Mouse (Mus musculus) skeletal muscle tissue, adult 2 months (tissue): ENCODE data around the gene Cdc42ep4.

Experiments
- DNase-seq: peaks from one replicate; pipeline ENCODE4 v3.0.0-alpha.2; 2012; ENCODE audit warnings: low read depth, low spot score

The Cdc42ep4 gene

GRCm38 (mm10) chr11:113683627-113683956 is 68.1 kb downstream of the Cdc42ep4 start:
- DNase-seq = no peak

DNA sequence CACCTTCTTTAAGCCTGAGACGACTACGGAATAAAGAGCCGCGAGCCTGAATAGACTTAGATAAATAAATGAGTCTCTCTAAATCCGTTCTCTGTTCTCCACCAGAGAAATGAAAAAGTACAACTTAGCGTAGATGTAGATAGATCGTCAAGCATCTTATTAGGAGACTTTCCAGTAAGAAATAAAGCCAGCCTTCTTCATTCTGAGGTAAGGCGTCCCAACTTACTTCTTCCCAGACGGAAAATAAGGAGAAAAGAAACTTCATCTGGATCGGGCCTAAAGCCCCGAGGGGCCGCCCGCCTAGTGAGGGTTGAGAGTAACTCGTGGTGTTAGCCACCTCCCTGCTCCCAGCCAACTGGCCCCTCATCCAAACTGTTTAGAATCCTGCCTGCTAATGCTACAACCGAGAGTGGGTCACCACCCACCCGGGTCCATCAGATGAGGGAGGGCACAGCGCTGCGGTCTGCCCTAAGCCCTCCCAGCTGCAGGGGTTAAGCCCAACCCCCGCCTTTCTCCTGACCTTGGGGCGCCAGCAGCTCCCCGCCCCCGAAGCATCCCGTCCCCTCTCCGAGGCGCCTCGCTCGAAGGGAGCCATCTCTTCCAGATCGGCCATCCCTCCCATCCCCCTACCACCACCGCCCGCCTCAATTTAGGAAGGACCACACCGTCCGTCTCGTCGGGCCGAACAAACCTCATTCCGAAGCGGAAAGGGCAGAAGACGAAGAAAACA is 68.6 kb downstream of the Cdc42ep4 start:
- DNase-seq = peak; percentile 18

DNA sequence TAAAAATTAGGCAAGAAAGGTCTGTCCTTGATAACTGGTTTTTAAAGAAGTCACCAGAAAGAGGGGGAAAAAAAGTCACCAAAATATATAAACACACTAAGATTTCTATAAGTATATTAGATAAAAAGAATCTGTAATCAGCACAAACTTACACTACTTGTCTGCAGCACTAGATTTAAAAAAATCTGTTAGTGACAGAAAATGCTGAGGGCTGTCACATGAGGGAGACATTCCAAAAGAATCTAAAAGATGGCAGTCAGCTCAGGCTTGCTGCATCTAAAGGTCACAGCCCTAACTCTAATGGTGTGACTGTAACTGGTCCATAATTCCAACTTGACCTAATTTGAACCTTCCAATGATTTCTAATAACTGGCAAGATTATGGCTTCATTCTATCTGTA is 69.7 kb downstream of the Cdc42ep4 start:
- no peak for DNase-seq

DNA sequence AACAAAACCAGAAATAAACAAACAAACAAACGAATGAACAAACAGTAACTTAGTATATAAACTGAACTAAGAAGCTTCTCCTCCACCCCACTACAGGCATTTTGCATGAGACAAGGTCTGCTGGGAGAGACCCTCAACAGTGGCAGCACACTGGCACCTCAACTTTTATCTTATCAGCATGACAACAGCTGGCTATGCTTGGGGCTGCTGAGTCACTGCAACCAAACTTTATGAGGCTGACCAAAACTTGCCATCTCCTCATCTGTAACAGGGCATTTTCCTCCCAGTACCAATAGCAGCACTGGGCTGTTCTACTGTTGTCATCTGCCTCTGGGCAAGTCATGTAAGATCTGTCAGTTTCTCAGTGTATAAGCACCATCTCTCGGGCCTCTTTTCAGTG is 70.7 kb downstream of the Cdc42ep4 start:
- DNase-seq = no peak

- DNase-seq = peak; percentile 23
Observed at GRCm38 (mm10) chr11:113678373-113678772, 73.3 kb downstream of the Cdc42ep4 start.

- no peak for DNase-seq
Observed at GRCm38 (mm10) chr11:113677378-113677777, 74.3 kb downstream of the Cdc42ep4 start.
